Mouse (Mus musculus): ENCODE measurements around the gene Olfr1380. TPM values are rescaled to one million over a fixed set of nuclear protein-coding genes. Genes with fewer than 3 reads are reported as not detected.

Gene Olfr1380
- polyA plus RNA-seq, 1 experiment from 2014 or later = not detected

DNA sequence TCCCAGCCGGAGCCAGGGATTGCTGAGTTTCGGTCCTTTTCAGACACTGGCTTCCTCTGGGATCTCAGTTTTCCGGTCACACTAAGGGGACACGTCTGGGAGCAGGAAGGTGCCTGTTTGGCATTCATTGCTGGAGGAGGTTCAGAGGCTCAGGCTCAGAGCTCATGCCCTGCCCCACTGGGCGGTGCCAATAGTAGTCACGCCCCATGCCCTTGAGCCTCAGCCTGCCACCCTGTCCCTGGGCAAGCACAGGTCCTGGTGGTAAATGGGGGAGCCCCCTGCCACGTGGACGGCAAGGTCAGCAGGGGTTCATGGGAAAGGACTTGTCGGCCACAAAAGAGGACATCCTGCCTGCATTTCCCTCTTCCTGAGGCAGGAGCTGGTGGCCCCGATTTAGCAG is 56.7 kb downstream of the Olfr1380 start:
- Histone ChIP-seq H3K36me3 (ENCODE audit: control insufficient read depth, insufficient read depth) (no peaks in the 10 kb centered on the region), H3K4me2 (ENCODE audit: low read depth, low read length) (no peak overlapping the region), H3K9me3 (replicated peaks; ENCODE audit: control insufficient read depth, low read length) (no peaks in the 10 kb centered on the region), H3K9ac (ENCODE audit: low read depth, low read length) (no peak overlapping the region), H3K27me3 (ENCODE audit: control insufficient read depth, insufficient read depth, low read depth, low read length) (peaks cover 26% of the 10 kb centered on the region), H3K27ac (ENCODE audit: low read length) (no peak overlapping the region), H3K4me3 (ENCODE audit: low read depth, low read length) (no peak overlapping the region), H3K4me1 (ENCODE audit: control insufficient read depth, low read depth, low read length) (no peaks in the 10 kb centered on the region)
- peak; percentile 55 for ATAC-seq (ENCODE audit: low read depth)
- WGBS (ENCODE audit: insufficient replicate concordance) = 4% methylated on average over 10 of the region's 10 CpGs

Other genes starting within 250 kb of the Olfr1380 start
- not detected in 2 replicates for gene Olfr1391, start 234.1 kb upstream of the Olfr1380 start, polyA plus RNA-seq (2015; fragmentation: Nextera tagmentation; extraction: Ambion mirVana)
- not detected in 2 replicates for gene Olfr1390, start 221.7 kb upstream of the Olfr1380 start, polyA plus RNA-seq (2015; fragmentation: Nextera tagmentation; extraction: Ambion mirVana)
- not detected in 2 replicates for gene Olfr1389, start 133.8 kb upstream of the Olfr1380 start, polyA plus RNA-seq (2015; fragmentation: Nextera tagmentation; extraction: Ambion mirVana)
- gene Olfr1388, start 120.3 kb upstream of the Olfr1380 start, polyA plus RNA-seq (2015; fragmentation: Nextera tagmentation; extraction: Ambion mirVana) = 0.02 TPM in 1 of 2 replicates, not detected in the other
- gene Olfr1387, start 101.5 kb upstream of the Olfr1380 start, polyA plus RNA-seq (2015; fragmentation: Nextera tagmentation; extraction: Ambion mirVana) = not detected in 2 replicates
- not detected in 2 replicates for gene Olfr1386, start 91.8 kb upstream of the Olfr1380 start, polyA plus RNA-seq (2015; fragmentation: Nextera tagmentation; extraction: Ambion mirVana)
- gene Olfr1385, start 67.8 kb upstream of the Olfr1380 start, polyA plus RNA-seq (2015; fragmentation: Nextera tagmentation; extraction: Ambion mirVana) = not detected in 2 replicates
- not detected in 2 replicates for gene Olfr1384, start 50.2 kb upstream of the Olfr1380 start, polyA plus RNA-seq (2015; fragmentation: Nextera tagmentation; extraction: Ambion mirVana)
- gene Olfr1383, start 37.2 kb upstream of the Olfr1380 start, polyA plus RNA-seq (2015; fragmentation: Nextera tagmentation; extraction: Ambion mirVana) = not detected in 2 replicates
- gene Olfr1382, start 28.6 kb upstream of the Olfr1380 start, polyA plus RNA-seq (2015; fragmentation: Nextera tagmentation; extraction: Ambion mirVana) = not detected in 2 replicates
- gene Olfr1381, start 13.4 kb upstream of the Olfr1380 start, polyA plus RNA-seq (2015; fragmentation: Nextera tagmentation; extraction: Ambion mirVana) = not detected in 2 replicates
- gene Flt4, start 52.4 kb downstream of the Olfr1380 start, polyA plus RNA-seq (2015; fragmentation: Nextera tagmentation; extraction: Ambion mirVana) = 3.2 and 3.9 TPM in 2 replicates
- gene Scgb3a1, start 106.7 kb downstream of the Olfr1380 start, polyA plus RNA-seq (2015; fragmentation: Nextera tagmentation; extraction: Ambion mirVana) = not detected in 2 replicates
- 14.2 and 15.4 TPM in 2 replicates for gene Cnot6, start 155.8 kb downstream of the Olfr1380 start, polyA plus RNA-seq (2015; fragmentation: Nextera tagmentation; extraction: Ambion mirVana)
- gene Gfpt2, start 237.3 kb downstream of the Olfr1380 start, polyA plus RNA-seq (2015; fragmentation: Nextera tagmentation; extraction: Ambion mirVana) = 0.80 and 0.86 TPM in 2 replicates

Measured in liver, embryonic 16.5 days (tissue).